Mouse (Mus musculus) limb, embryonic 15.5 days (tissue): ENCODE measurements around the gene Hs6st3. TPM values are rescaled to one million over a fixed set of nuclear protein-coding genes. Genes with fewer than 3 reads are reported as not detected.

Experiments used
- ATAC-seq: fragments of 200-750 bp; cut with Nextera tagmentation; 2 replicates; pipeline ENCODE4 v1.8.0; 2017; ENCODE audit warnings: low read depth, moderate TSS enrichment; ENCODE audit not compliant: insufficient number of reproducible peaks, low FRiP score, low TSS enrichment
- H3K27ac ChIP-seq: fragments of 300-500 bp; sonication (generic); 2 replicates; pipeline ENCODE4 v1.5.1; 2015; ENCODE audit warnings: moderate library complexity, mild to moderate bottlenecking, inconsistent platforms
- H3K27me3 ChIP-seq: fragments of 300-500 bp; sonication (generic); 2 replicates; pipeline ENCODE4 v1.6.1; 2015; ENCODE audit warnings: inconsistent platforms
- H3K36me3 ChIP-seq: fragments of 300-500 bp; sonication (generic); 2 replicates; pipeline ENCODE4 v1.6.1; 2015; ENCODE audit warnings: inconsistent platforms
- H3K4me1 ChIP-seq: fragments of 300-500 bp; sonication (generic); 2 replicates; pipeline ENCODE4 v1.6.1; 2015; ENCODE audit warnings: inconsistent platforms
- H3K4me2 ChIP-seq: fragments of 300-500 bp; sonication (generic); 2 replicates; pipeline ENCODE4 v1.6.1; 2015; ENCODE audit warnings: mild to moderate bottlenecking, inconsistent platforms
- H3K4me3 ChIP-seq: fragments of 300-500 bp; sonication (generic); 2 replicates; pipeline ENCODE4 v1.5.1; 2015; ENCODE audit warnings: mild to moderate bottlenecking, inconsistent platforms
- H3K9ac ChIP-seq: fragments of 300-500 bp; sonication (generic); 2 replicates; pipeline ENCODE4 v1.6.1; 2015; ENCODE audit warnings: inconsistent platforms
- H3K9me3 ChIP-seq: fragments of 300-500 bp; sonication (generic); 2 replicates; pipeline ENCODE4 v1.6.1; 2016; ENCODE audit warnings: inconsistent platforms
- WGBS: fragments of 180-500 bp; shearing (Covaris S2); methylation state at CpG from one replicate; pipeline ENCODE4 v1.1.7; 2015; 5-methylcytosine and 5-hydroxymethylcytosine counted together
- polyA plus RNA-seq: library from polyadenylated mRNA; unstranded; fragments of >200 nt; fragmentation: Nextera tagmentation; extraction: Ambion mirVana; gene quantifications from 2 replicates; pipeline ENCODE4 v1.2.1, GENCODE M21; 2015

Gene Hs6st3
- polyA plus RNA-seq, 1 experiment from 2014 or later: 0.24 TPM

DNA sequence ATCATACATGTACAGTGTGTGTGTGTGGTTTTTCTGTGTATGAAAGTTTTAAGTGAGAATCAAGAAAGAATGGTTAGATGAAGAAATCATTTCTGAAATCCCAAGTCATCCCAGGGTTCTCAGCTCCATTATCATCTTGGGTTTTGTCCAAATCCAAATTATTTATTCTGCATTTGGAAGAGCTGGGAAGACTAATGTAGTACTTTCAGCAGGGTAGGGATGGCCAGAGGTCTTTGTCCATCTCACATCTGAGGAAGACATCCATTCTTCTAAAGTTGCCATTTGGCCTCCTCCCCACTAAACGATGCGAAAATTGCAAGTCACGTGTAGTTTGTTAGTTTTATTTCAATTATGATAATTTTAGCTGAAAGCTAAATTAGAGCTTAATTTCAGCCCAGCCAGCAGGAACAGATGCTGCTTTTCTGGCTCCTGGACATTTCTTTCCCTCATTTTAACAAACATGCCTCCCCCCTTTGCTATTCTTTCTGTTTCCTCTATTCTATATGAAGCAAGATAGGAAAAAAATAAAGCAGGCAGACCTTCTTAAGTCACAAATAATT, 229.8 kb downstream of the Hs6st3 start:
- Histone ChIP-seq H3K4me2 (no peak overlapping the region), H3K4me1 (no peaks in the 10 kb centered on the region), H3K36me3 (no peaks in the 10 kb centered on the region), H3K27ac (no peak overlapping the region), H3K4me3 (no peak overlapping the region), H3K27me3 (no peaks in the 10 kb centered on the region), H3K9ac (no peak overlapping the region), H3K9me3 (no peaks in the 10 kb centered on the region)
- no peak for ATAC-seq
- 85% methylated on average over 3 of the region's 3 CpGs for WGBS

DNA sequence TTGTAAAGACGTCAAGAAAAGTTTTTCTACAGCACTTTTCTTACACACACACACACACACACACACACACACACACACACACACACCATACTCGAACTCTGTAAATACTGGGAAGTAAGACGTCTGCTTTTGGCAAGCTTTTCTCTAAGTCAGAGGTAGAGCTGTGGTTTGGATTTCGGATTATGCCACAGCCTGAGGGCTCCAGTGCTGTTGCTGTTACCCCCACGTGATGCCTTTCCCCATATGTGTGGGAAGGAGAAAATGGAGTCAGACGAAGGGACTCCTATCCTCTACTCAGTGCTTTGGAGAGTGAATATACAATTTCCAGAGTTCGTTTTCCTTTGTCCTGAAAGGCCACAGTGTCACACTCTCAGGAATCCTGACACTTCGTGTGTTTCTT, 231.1 kb downstream of the Hs6st3 start:
- H3K27ac ChIP-seq: no peak overlapping the region
- H3K36me3 ChIP-seq: no peaks in the 10 kb centered on the region
- H3K4me1 ChIP-seq: no peaks in the 10 kb centered on the region
- H3K27me3 ChIP-seq: no peaks in the 10 kb centered on the region
- no peak for ATAC-seq
- H3K9me3 ChIP-seq: no peaks in the 10 kb centered on the region
- H3K4me2 ChIP-seq: no peak overlapping the region
- WGBS: 67% methylated on average over 8 of the region's 8 CpGs
- H3K9ac ChIP-seq: no peak overlapping the region
- no peak overlapping the region for H3K4me3 ChIP-seq

DNA sequence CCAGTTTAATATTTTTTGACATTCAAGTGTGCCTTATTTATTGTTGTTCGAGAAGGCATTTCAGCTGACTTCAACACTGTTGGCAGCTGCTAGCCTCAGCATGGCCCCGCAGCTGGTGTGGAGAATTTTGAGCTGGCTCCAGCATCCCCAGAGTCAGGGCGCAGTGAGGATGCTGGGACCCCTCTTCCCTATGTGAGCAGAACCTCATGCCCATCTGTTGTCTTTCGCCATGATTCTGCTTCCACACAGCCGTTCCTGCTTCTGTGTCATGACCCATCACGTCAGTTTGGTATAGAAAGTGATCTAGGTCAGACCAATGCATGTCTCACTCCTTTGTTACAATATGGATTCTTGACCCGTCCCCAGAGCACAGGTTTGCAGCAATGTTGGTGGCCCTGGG, 231.9 kb downstream of the Hs6st3 start:
- H3K9ac ChIP-seq: no peak overlapping the region
- H3K4me3 ChIP-seq: no peak overlapping the region
- H3K27me3 ChIP-seq: no peaks in the 10 kb centered on the region
- H3K9me3 ChIP-seq: no peaks in the 10 kb centered on the region
- ATAC-seq: no peak
- 88% methylated on average over 7 of the region's 7 CpGs for WGBS
- H3K4me2 ChIP-seq: no peak overlapping the region
- no peaks in the 10 kb centered on the region for H3K36me3 ChIP-seq
- H3K4me1 ChIP-seq: no peaks in the 10 kb centered on the region
- no peak overlapping the region for H3K27ac ChIP-seq

DNA sequence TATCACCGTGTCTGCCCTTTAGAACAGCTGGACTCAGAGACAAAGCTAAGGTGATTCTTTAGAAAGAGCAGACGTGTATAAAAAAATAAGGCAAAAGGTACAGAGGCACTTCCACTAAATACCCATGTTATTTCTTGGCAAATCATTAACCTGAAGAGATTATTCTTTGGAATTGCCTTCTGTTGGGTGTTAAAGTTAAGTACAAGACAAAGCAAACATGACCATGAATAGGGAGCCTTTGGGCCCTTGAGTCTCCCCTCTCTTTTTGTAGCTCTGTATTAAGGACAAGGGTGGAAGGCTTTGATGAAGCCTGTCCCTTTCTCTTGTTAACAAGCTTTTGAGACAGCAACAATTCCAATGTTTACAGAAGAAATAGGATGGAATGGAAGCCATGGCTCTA, 241.2 kb downstream of the Hs6st3 start:
- H3K27me3 ChIP-seq: no peaks in the 10 kb centered on the region
- H3K36me3 ChIP-seq: no peaks in the 10 kb centered on the region
- H3K4me2 ChIP-seq: no peak overlapping the region
- H3K4me1 ChIP-seq: no peaks in the 10 kb centered on the region
- no peak overlapping the region for H3K4me3 ChIP-seq
- no peak for ATAC-seq
- no peak overlapping the region for H3K27ac ChIP-seq
- H3K9ac ChIP-seq: no peak overlapping the region
- no peaks in the 10 kb centered on the region for H3K9me3 ChIP-seq
- whole genome bisulfite sequencing: 82% methylated on average over 2 of the region's 2 CpGs

DNA sequence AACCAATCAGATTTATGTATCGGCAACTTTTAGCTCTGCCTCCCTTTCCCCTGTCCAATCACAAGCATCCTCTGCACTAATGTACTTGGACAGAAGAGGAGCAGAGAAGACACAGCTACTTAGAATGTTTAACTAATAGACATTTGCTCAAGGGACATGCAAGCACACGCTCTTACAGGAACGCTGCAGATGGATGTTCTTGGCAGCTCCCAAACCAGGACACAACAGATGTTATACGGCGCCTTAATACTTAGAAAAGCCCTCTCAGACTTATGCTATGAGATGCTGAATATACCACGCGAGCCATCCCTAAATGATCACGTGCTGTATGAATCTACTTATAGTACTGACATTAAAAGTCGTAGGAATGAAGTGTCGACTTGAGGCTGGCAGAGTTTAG, 263.5 kb downstream of the Hs6st3 start:
- WGBS: 90% methylated on average over 10 of the region's 10 CpGs
- H3K9ac ChIP-seq: no peak overlapping the region
- H3K9me3 ChIP-seq: no peaks in the 10 kb centered on the region
- no peak overlapping the region for H3K4me3 ChIP-seq
- no peaks in the 10 kb centered on the region for H3K36me3 ChIP-seq
- H3K4me2 ChIP-seq: no peak overlapping the region
- no peak for ATAC-seq
- no peaks in the 10 kb centered on the region for H3K4me1 ChIP-seq
- H3K27me3 ChIP-seq: no peaks in the 10 kb centered on the region
- H3K27ac ChIP-seq: no peak overlapping the region

DNA sequence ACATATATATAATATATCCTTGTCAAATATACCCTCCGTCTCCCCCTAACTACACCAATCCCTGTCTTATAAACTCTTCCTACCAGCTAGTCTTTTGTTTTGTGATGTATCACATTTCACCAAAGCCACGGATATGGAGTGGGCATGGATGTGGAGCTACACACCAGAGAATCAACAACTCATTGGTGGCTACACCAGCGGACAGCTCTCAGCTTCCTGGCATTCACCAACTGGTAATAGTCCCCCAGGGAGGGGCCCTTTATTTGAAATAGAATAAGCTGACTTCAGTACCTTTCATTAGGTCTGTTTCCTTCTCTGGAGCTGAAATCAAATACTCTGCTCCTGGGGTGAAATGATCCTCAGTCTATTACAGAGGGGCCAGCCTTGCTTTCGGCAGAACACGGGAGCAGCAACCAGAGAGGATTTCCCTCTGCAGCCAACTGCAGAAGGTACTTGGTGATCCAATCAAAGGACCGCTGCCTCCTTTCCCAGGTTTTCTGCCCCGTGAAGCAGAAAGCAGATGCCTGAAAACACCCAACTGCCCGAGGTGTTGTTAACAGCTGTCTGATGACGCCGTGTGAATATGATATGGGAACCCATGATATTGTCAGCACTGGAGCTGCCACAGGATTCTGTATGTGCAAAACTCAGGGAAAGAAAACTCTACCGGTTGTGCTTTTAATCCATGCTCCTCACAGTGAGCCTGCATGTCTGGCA, 271.4 kb downstream of the Hs6st3 start:
- WGBS: 47% methylated on average over 11 of the region's 11 CpGs
- ATAC-seq: no peak
- H3K4me2 ChIP-seq: no peak overlapping the region

DNA sequence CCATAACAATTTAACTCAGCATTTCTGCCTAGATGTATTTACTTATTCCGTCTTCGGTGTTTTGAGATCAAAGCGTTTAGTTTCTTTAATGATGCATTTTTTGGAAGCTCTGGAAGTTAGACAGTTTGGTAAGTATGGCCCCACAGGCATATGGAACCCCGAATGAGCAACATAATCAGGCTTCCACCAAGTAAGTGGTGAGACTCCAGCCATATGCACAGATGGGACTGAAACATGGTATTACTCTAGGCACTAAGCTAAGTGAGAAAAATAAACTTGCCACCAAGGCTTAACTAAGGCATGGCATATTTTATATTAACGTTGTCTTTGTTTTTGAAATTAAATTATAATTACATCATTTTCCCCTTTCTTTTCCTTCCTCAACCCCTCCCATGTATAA, 284.8 kb downstream of the Hs6st3 start:
- 86% methylated on average over 5 of the region's 5 CpGs for WGBS
- H3K9me3 ChIP-seq: no peaks in the 10 kb centered on the region
- H3K4me2 ChIP-seq: no peak overlapping the region
- no peak overlapping the region for H3K4me3 ChIP-seq
- no peak for ATAC-seq
- H3K4me1 ChIP-seq: no peaks in the 10 kb centered on the region
- no peaks in the 10 kb centered on the region for H3K27me3 ChIP-seq
- no peaks in the 10 kb centered on the region for H3K36me3 ChIP-seq
- H3K9ac ChIP-seq: no peak overlapping the region
- no peak overlapping the region for H3K27ac ChIP-seq

More for the DNA sequence above, 271.4 kb downstream of the Hs6st3 start:
- no peaks in the 10 kb centered on the region for H3K36me3 ChIP-seq
- no peaks in the 10 kb centered on the region for H3K4me1 ChIP-seq
- H3K27ac ChIP-seq: no peak overlapping the region
- H3K9me3 ChIP-seq: no peaks in the 10 kb centered on the region
- no peak overlapping the region for H3K9ac ChIP-seq
- no peak overlapping the region for H3K4me3 ChIP-seq
- no peaks in the 10 kb centered on the region for H3K27me3 ChIP-seq

DNA sequence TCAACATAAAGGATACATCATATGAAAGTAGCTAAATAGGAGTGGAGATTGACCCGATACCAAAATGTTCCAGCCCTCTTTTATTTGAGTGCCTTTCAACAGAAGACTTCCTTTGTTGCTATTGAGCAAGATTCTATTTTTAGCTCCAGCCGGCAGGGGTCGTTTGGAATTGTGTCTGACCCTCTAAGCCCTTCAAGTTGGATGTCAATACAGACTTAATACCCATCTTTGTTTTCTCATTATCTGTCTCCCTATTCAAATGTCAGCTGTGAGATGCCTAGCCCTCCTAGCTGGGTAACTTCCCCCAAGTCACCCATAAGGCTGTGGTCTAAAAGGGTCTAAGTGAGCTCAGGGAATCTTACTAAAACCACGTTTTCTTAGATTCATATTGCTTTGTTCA, 312.3 kb downstream of the Hs6st3 start:
- Histone ChIP-seq H3K27ac (no peak overlapping the region), H3K9me3 (no peaks in the 10 kb centered on the region), H3K4me2 (no peak overlapping the region), H3K4me1 (no peaks in the 10 kb centered on the region), H3K27me3 (no peaks in the 10 kb centered on the region), H3K9ac (no peak overlapping the region), H3K4me3 (no peak overlapping the region), H3K36me3 (no peaks in the 10 kb centered on the region)
- WGBS: 47% methylated on average over 4 of the region's 4 CpGs
- no peak for ATAC-seq

DNA sequence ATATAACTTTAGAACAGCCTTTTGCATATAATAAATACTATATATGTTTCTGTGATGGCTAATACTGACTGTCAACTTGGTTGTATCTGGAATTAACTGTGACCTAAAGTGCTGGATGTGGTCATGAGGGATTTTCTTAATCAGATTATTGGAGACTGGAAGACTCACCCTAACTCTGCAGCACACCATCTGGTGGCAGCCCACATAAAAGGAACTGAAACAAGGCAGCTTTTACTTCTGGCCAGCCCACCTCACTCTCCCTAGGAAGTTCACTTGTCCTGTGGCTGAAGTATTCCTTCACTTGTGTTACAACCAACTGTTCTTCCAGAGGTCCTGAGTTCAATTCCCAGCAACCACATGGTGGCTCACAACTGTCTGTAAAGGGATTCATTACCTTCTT, 313.5 kb downstream of the Hs6st3 start:
- ATAC-seq: no peak
- Histone ChIP-seq H3K9ac (no peak overlapping the region), H3K36me3 (no peaks in the 10 kb centered on the region), H3K27ac (no peak overlapping the region), H3K4me3 (no peak overlapping the region), H3K4me2 (no peak overlapping the region), H3K27me3 (no peaks in the 10 kb centered on the region), H3K4me1 (no peaks in the 10 kb centered on the region), H3K9me3 (no peaks in the 10 kb centered on the region)

DNA sequence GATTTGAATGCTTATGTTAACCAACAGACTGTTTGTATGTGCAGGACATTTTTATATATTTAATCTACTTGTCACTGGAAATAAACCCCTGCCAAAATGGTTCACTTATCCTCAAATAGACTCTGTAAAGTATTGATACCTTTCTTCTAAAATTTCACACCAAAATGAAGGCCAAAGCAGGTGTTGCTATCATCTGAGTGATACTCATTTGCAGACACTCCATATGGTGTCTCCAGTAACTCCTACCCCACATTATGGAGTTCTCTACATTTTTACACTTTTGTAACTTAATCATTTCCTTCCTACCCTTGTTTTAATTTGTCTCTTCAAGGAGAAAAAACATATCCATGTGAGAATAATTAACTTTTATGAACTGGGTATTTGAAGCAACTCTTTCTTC, 314.2 kb downstream of the Hs6st3 start:
- Histone ChIP-seq H3K9me3 (no peaks in the 10 kb centered on the region), H3K4me3 (no peak overlapping the region), H3K4me2 (no peak overlapping the region), H3K36me3 (no peaks in the 10 kb centered on the region), H3K27ac (no peak overlapping the region), H3K27me3 (no peaks in the 10 kb centered on the region), H3K4me1 (no peaks in the 10 kb centered on the region), H3K9ac (no peak overlapping the region)
- ATAC-seq: no peak

DNA sequence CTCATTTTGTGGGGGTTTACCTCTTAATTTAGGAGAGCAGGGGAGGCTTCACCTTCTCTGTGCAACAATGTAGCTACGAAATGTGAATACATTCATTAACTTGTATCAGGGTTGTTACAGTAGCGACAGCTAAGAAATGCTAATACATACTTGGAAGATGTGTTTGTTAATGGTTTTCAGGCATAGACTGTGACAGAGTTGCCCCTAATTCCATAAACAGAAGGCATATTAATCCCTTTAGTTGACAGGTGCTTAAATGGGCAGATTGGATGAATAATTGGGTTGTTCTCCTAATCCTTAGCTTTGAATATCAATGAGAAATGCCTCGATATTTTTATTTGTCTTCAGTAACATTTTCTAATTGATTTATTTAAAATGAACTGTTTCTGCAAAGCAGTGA, 314.7 kb downstream of the Hs6st3 start:
- H3K27me3 ChIP-seq: no peaks in the 10 kb centered on the region
- no peak for ATAC-seq
- no peak overlapping the region for H3K9ac ChIP-seq
- no peaks in the 10 kb centered on the region for H3K9me3 ChIP-seq
- H3K4me3 ChIP-seq: no peak overlapping the region
- WGBS: 68% methylated on average over 3 of the region's 3 CpGs
- H3K27ac ChIP-seq: no peak overlapping the region
- no peak overlapping the region for H3K4me2 ChIP-seq
- H3K4me1 ChIP-seq: no peaks in the 10 kb centered on the region
- no peaks in the 10 kb centered on the region for H3K36me3 ChIP-seq

DNA sequence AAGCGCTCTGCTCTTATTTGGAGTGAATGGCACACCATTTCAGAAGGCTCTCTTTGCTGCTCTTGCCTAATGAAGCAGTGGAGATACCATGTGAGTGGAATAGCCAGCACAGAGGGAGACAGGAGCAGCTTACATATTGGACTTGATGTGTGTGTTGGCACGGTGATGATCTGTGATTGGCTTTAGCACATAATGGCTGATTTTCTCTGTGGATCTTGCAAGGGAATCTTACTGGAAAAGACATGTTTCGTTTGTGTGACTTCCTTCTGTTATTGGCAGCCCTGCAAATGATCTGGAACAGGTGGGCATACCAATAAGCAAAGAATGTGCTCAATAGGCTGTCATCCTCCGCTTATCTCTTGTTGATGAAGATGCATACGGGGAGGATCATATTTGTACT, 326.2 kb downstream of the Hs6st3 start:
- H3K27ac ChIP-seq: no peak overlapping the region
- no peak overlapping the region for H3K9ac ChIP-seq
- ATAC-seq: no peak
- no peaks in the 10 kb centered on the region for H3K4me1 ChIP-seq
- no peak overlapping the region for H3K4me2 ChIP-seq
- WGBS: 85% methylated on average over 5 of the region's 5 CpGs
- no peak overlapping the region for H3K4me3 ChIP-seq
- H3K9me3 ChIP-seq: no peaks in the 10 kb centered on the region
- H3K36me3 ChIP-seq: no peaks in the 10 kb centered on the region
- H3K27me3 ChIP-seq: no peaks in the 10 kb centered on the region

DNA sequence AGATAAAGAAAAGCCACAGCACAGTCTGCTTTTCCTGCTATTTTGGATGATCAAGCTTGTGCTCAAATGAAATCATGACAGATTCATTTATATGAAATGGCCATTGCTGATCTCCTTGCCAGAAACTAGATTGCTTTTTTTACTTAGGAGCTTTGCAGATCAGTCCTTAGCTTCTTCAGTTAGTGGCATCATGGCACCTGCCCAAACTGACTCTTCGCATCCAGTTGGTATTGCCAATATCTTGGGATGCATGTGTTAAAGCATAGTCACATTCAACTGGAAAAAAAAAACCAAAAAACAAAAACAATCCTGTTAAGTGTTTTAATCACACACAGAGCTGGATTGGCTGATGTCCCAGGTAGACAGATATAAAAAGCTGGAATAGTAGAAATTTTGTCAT, 326.7 kb downstream of the Hs6st3 start:
- Histone ChIP-seq H3K9me3 (no peaks in the 10 kb centered on the region), H3K36me3 (no peaks in the 10 kb centered on the region), H3K4me3 (no peak overlapping the region), H3K4me2 (no peak overlapping the region), H3K27me3 (no peaks in the 10 kb centered on the region), H3K27ac (no peak overlapping the region), H3K4me1 (no peaks in the 10 kb centered on the region), H3K9ac (no peak overlapping the region)
- WGBS: 92% methylated on average over 1 of the region's 1 CpGs
- no peak for ATAC-seq
